Mouse (Mus musculus) stomach, postnatal 0 days (tissue): ENCODE measurements around the gene BC003965. TPM values are rescaled to one million over a fixed set of nuclear protein-coding genes. Genes with fewer than 3 reads are reported as not detected.

ENCODE experiments used
- ATAC-seq: fragments of 200-750 bp; cut with Nextera tagmentation; 2 replicates; pipeline ENCODE4 v1.8.0; 2017; ENCODE audit not compliant: low FRiP score, low TSS enrichment
- DNase-seq: peaks from one replicate; pipeline ENCODE4 v3.0.0-alpha.2; 2016; ENCODE audit warnings: low spot score
- H3K27ac ChIP-seq: fragments of 300-500 bp; sonication (generic); replicated peaks from 2 replicates; pipeline ENCODE4 v1.5.1; 2014; ENCODE audit warnings: mild to moderate bottlenecking, control low read depth
- H3K27me3 ChIP-seq: fragments of 300-500 bp; sonication (generic); 2 replicates; pipeline ENCODE4 v1.6.1; 2014; ENCODE audit warnings: low read length; ENCODE audit not compliant: control insufficient read depth, insufficient read depth
- H3K36me3 ChIP-seq: fragments of 300-500 bp; sonication (generic); 2 replicates; pipeline ENCODE4 v1.6.1; 2014; ENCODE audit warnings: low read length, mixed read lengths; ENCODE audit not compliant: control insufficient read depth, insufficient read depth
- H3K4me1 ChIP-seq: fragments of 300-500 bp; sonication (generic); replicated peaks from 2 replicates; pipeline ENCODE4 v1.6.1; 2014; ENCODE audit warnings: antibody characterized with exemption; ENCODE audit not compliant: control insufficient read depth, insufficient read depth
- H3K4me2 ChIP-seq: fragments of 300-500 bp; sonication (generic); replicated peaks from 2 replicates; pipeline ENCODE4 v1.6.1; 2014; ENCODE audit warnings: low read depth, mild to moderate bottlenecking, control low read depth, moderate library complexity
- H3K4me3 ChIP-seq: fragments of 300-500 bp; sonication (generic); 2 replicates; pipeline ENCODE4 v1.5.1; 2014; ENCODE audit warnings: low read depth, low read length, control low read depth
- H3K9ac ChIP-seq: fragments of 300-500 bp; sonication (generic); 2 replicates; pipeline ENCODE4 v1.6.1; 2014; ENCODE audit warnings: mild to moderate bottlenecking, low read length, control low read depth, mixed read lengths
- H3K9me3 ChIP-seq: fragments of 300-500 bp; sonication (generic); 2 replicates; pipeline ENCODE4 v1.6.1; 2016; ENCODE audit warnings: low read length; ENCODE audit not compliant: control insufficient read depth
- CTCF ChIP-seq: IDR thresholded peaks from 2 replicates; pipeline ENCODE4 v1.5.1; 2016; ENCODE audit warnings: antibody characterized with exemption, low read depth, mild to moderate bottlenecking, moderate library complexity
- EP300 ChIP-seq: optimal IDR thresholded peaks from 2 replicates; pipeline ENCODE3; 2016; ENCODE audit warnings: antibody characterized with exemption
- WGBS: fragments of 180-500 bp; shearing (Covaris S2); extraction: QIAGEN DNeasy Blood & Tissue Kit; methylation state at CpG from one replicate; pipeline ENCODE4 v1.1.7; 2014; 5-methylcytosine and 5-hydroxymethylcytosine counted together
- polyA plus RNA-seq: library from polyadenylated mRNA; unstranded; fragments of >200 nt; fragmentation: Nextera tagmentation; extraction: Ambion mirVana; gene quantifications from 2 replicates; pipeline ENCODE4 v1.2.1, GENCODE M21; 2015

Gene BC003965
- 23.1 and 23.6 TPM in 2 replicates for polyA plus RNA-seq

DNA sequence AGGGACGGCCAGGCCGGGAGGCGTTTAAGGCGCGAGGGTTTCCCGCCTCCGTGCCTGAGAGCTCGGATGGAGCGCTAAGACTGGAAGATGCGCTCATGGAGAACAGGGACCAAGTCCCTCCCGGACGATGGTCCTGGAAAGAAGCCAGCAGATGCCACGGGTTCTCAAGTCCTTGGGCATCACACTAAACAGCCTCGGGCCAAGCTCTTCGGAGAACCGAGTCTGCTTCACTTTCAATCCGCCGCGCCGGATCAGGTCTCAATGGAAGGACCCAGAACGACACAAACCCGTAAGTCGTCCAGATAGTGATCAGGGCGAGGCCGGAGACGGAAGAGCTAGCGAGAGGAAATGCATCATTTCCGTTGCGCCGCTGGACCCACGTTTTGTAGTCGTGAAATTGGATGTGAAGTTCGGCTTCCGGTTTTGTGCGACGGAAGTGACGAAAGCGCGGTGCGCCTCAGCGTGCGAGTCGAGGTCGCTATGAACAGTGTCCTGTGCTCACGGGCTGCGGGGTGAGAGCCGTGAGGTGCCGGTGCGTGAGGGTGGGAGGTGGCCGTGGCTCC is at the start of gene BC003965:
BC003965 (plus strand) TSS at position 426 of the 563 bp plus-strand sequence.
- WGBS, result under 1% methylated on average over 50 of the region's 50 CpGs
- peak; percentile 98 for DNase-seq
- no peaks in the 10 kb centered on the region for H3K9me3 ChIP-seq
- TF ChIP-seq CTCF (no peak), EP300 (no peak)
- no peaks in the 10 kb centered on the region for H3K36me3 ChIP-seq
- H3K4me1 ChIP-seq, result no peaks in the 10 kb centered on the region
- H3K4me3 ChIP-seq, result peak within 1 kb of the TSS; percentile 89
- peak; percentile 92 for ATAC-seq
- peak within 1 kb of the TSS; percentile 85 for H3K9ac ChIP-seq
- peak within 1 kb of the TSS; percentile 99 for H3K4me2 ChIP-seq
- peak within 1 kb of the TSS; percentile 94 for H3K27ac ChIP-seq
- H3K27me3 ChIP-seq, result no peaks in the 10 kb centered on the region

DNA sequence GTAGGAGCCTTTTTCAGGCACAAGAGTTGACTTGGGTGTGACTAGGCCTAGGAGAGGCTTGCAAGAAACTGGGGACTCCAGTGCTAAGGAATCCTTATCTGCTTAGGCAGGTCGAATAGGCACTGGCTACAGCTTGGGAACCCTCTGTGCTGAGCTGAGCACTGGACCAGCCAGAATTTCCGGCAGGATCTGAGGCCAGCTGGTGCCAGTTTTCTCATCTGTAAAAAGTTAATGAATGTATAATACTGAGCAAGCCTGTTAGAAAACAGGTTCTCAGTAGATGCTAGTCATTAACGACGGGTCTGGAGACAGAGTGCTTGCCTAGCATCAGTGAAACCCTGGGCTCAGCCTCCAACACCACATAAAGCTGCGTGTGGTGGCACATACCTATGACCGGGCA is 48.7 kb upstream of the BC003965 start:
- TF ChIP-seq EP300, result peak; percentile 34
- TF ChIP-seq CTCF, result no peak
- H3K27me3 ChIP-seq, result no peaks in the 10 kb centered on the region
- H3K27ac ChIP-seq, result no peak overlapping the region
- no peak overlapping the region for H3K4me3 ChIP-seq
- 85% methylated on average over 6 of the region's 6 CpGs for WGBS
- no peak overlapping the region for H3K9ac ChIP-seq
- no peak for ATAC-seq
- H3K4me2 ChIP-seq, result no peak overlapping the region
- H3K9me3 ChIP-seq, result no peaks in the 10 kb centered on the region
- H3K36me3 ChIP-seq, result no peaks in the 10 kb centered on the region
- DNase-seq, result no peak
- H3K4me1 ChIP-seq, result no peaks in the 10 kb centered on the region

DNA sequence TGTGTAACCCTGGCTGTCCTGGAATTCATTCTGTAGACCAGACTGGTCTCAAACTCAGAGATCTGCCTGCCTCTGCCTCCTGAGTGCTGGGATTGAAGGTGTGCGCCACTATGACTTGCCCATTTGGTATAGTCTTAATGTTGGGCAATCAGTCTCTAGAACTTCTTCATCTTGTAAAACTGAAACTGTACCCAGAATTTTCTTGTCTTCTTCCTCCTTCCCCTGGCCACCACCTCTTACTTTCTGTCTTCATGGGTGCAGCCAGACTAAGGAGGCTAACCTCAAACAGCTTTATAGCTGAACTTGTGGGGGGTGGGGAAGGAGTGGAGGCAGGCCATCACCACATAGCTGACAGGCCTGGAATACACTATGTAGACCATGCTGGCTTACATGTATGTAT is 45.6 kb upstream of the BC003965 start:
- H3K4me2 ChIP-seq, result no peak overlapping the region
- H3K9ac ChIP-seq, result no peak overlapping the region
- no peak for ATAC-seq
- WGBS, result 86% methylated on average over 1 of the region's 1 CpGs
- no peak for TF ChIP-seq CTCF
- TF ChIP-seq EP300, result no peak
- no peak overlapping the region for H3K4me3 ChIP-seq
- H3K4me1 ChIP-seq, result no peaks in the 10 kb centered on the region
- no peaks in the 10 kb centered on the region for H3K36me3 ChIP-seq
- H3K27ac ChIP-seq, result no peak overlapping the region
- H3K9me3 ChIP-seq, result no peaks in the 10 kb centered on the region
- DNase-seq, result no peak
- no peaks in the 10 kb centered on the region for H3K27me3 ChIP-seq

DNA sequence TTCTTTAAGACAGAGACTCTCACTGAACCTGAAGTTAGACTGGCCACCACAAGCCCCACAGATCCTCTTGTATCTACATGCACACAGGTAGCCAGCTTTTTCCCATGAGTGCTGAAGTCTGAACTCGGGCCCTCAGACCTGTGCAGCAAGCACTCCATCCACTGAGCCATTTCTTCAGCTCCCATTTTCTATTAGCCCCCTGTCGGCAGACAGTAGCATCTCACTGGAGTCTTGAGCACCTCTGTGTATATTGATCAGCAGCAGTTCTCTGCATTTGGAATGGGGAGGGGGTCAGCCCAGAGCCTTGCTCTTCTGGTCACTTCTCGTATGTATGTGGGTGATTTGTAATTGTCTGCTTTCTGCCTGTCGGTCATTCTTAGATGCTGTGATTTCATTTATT is 44.4 kb upstream of the BC003965 start:
- H3K36me3 ChIP-seq, result no peaks in the 10 kb centered on the region
- ATAC-seq (no peak), DNase-seq (no peak)
- H3K27me3 ChIP-seq, result no peaks in the 10 kb centered on the region
- no peaks in the 10 kb centered on the region for H3K4me1 ChIP-seq
- 60% methylated on average over 4 of the region's 4 CpGs for WGBS
- H3K27ac ChIP-seq, result no peak overlapping the region
- no peak overlapping the region for H3K4me2 ChIP-seq
- TF ChIP-seq CTCF (peak; percentile 65), EP300 (no peak)
- no peak overlapping the region for H3K9ac ChIP-seq
- no peak overlapping the region for H3K4me3 ChIP-seq
- H3K9me3 ChIP-seq, result no peaks in the 10 kb centered on the region

DNA sequence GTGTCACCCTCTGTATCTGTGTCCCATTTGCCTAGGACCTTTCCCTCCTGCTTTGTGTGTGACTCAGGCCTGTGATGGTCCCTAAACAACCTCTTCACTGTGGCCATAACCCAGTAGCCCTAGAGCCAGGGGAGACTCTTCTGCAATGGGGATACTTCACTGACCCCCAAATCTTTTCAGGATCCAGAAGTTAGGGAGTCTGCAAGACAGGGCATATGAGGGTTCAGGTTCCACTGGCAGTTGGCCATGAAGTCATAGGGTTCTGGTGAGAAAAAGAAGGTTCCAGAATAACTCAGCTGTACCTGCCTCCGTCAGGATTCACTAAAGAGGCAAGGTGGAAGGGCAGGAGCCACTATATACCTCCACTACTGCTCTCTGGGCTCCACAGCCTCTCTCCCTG is 22.2 kb upstream of the BC003965 start, which contains the start of gene Ccdc154:
Ccdc154 (plus strand) TSS at position 301 of the 400 bp plus-strand sequence.
- WGBS, result 92% methylated on average over 1 of the region's 1 CpGs
- no peak within 1 kb of the TSS for H3K27ac ChIP-seq
- H3K9ac ChIP-seq, result no peak within 1 kb of the TSS
- TF ChIP-seq EP300 (no peak), CTCF (no peak)
- H3K4me3 ChIP-seq, result no peak within 1 kb of the TSS
- no peaks in the 10 kb centered on the region for H3K27me3 ChIP-seq
- ATAC-seq, result no peak
- H3K9me3 ChIP-seq, result no peaks in the 10 kb centered on the region
- no peaks in the 10 kb centered on the region for H3K4me1 ChIP-seq
- H3K36me3 ChIP-seq, result peaks cover 3% of the 10 kb centered on the region; the same call in 1 of the 2 replicates
- no peak within 1 kb of the TSS for H3K4me2 ChIP-seq
- DNase-seq, result no peak

DNA sequence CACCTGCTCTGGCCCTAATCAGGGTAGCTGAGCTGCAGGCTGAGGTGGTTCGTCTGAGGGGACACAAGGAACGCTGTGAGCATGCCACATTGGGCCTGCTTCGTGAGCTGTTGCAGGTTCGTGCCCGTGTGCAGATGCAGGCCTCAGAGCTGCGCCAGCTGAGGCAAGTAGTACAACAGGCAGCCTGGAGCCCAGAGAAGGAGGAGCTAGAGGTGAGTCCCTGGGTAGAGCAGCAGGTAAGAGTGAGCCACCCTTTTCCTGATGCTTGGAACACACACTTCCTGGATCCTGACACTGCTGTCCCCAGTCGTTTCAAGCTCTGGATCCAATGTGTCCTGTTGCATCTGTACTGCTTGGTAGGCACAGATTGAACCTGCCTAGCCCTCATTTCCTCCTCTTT is 21.0 kb upstream of the BC003965 start:
- Histone ChIP-seq H3K9me3 (no peaks in the 10 kb centered on the region), H3K36me3 (no peaks in the 10 kb centered on the region; the same call in 1 of the 2 replicates), H3K27ac (no peak overlapping the region), H3K4me2 (no peak overlapping the region), H3K9ac (no peak overlapping the region), H3K4me1 (no peaks in the 10 kb centered on the region), H3K27me3 (no peaks in the 10 kb centered on the region), H3K4me3 (no peak overlapping the region)
- no peak for DNase-seq
- WGBS, result 52% methylated on average over 7 of the region's 7 CpGs
- TF ChIP-seq EP300, result no peak
- TF ChIP-seq CTCF, result no peak
- peak; percentile 58 for ATAC-seq
